Mouse (Mus musculus) cerebellum, adult 2 months (tissue): ENCODE results near the gene Ireb2.

Experiments
- CTCF ChIP-seq: fragments of 200-500 bp; IDR thresholded peaks from 2 replicates; pipeline ENCODE4 v1.5.1; 2011; ENCODE audit warnings: low read depth, mild to moderate bottlenecking, control low read depth, low read length, moderate library complexity, borderline replicate concordance; ENCODE audit not compliant: insufficient read depth
- POLR2A ChIP-seq: fragments of 200-500 bp; IDR thresholded peaks from 2 replicates; pipeline ENCODE4 v1.6.1; 2011; ENCODE audit warnings: low read length, control low read depth, borderline replicate concordance; ENCODE audit not compliant: insufficient read depth

DNA sequence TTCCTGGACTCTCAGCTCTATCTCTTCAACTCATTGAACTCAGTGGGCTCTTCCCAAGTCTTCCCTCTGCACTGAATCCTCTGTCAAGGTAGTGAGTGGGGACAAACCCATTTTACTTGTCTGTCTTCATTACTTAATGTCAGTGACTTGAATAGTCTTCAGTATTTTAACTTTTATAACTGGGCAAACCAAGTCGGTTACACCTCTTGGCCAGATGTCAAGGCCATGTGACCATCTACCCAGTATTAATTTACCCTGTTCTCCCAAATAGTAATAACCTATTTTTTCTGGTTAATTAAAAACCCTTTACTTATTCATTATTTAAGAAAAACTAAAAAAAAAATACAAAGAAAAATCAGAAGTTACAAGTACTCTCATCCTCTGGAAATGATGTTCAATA lies 67.2 kb downstream of the Ireb2 start:
- TF ChIP-seq CTCF (no peak), POLR2A (no peak)
